Mouse (Mus musculus): Measurements from ENCODE around the gene Chac2. TPM values are rescaled to one million over a fixed set of nuclear protein-coding genes. Genes with fewer than 3 reads are reported as not detected.

Chac2 gene
- polyA plus RNA-seq, 1 experiment from 2014 or later, result 17.0 TPM

Other genes with a start within 250 kb of the Chac2 start
- gene Psme4, start 214.6 kb downstream of the Chac2 start, polyA plus RNA-seq (2014; fragmentation: Nextera tagmentation; extraction: Ambion mirVana), result 34.5 and 37.0 TPM in 2 replicates
- gene Gpr75, start 101.0 kb downstream of the Chac2 start, polyA plus RNA-seq (2014; fragmentation: Nextera tagmentation; extraction: Ambion mirVana), result 1.2 and 2.0 TPM in 2 replicates
- gene Asb3, start 100.9 kb downstream of the Chac2 start, polyA plus RNA-seq (2014; fragmentation: Nextera tagmentation; extraction: Ambion mirVana), result 32.0 and 36.3 TPM in 2 replicates
- gene Erlec1, start 32.0 kb downstream of the Chac2 start, polyA plus RNA-seq (2014; fragmentation: Nextera tagmentation; extraction: Ambion mirVana), result 9.2 and 12.6 TPM in 2 replicates
- not detected in 2 replicates for gene Gm17332, start 196.1 kb upstream of the Chac2 start, polyA plus RNA-seq (2014; fragmentation: Nextera tagmentation; extraction: Ambion mirVana)